Mouse (Mus musculus) ES-Bruce4 (cell line): ENCODE measurements around the gene Gpc6.

ENCODE experiments used
- CTCF ChIP-seq: IDR thresholded peaks from one replicate; pipeline ENCODE4 v1.8.1; 2011; ENCODE audit warnings: low read depth, low read length
- EP300 ChIP-seq: IDR thresholded peaks from 2 replicates; pipeline ENCODE4 v1.6.1; 2011; ENCODE audit warnings: low read depth, low read length; ENCODE audit not compliant: insufficient read depth

- no peak for TF ChIP-seq CTCF
- TF ChIP-seq EP300 = no peak
These were observed 1014.4 kb downstream of the Gpc6 start for GRCm38 (mm10) chr14:117939471-117939870.
